Mouse (Mus musculus) liver, embryonic 14.5 days (tissue): Measurements from ENCODE around the gene Sarm1.

ENCODE experiments used
- CTCF ChIP-seq: IDR thresholded peaks from 2 replicates; pipeline ENCODE4 v1.5.1; 2016; ENCODE audit warnings: antibody characterized with exemption, low read depth, control low read depth
- EP300 ChIP-seq: IDR thresholded peaks from 2 replicates; pipeline ENCODE4 v1.6.1; 2016; ENCODE audit warnings: antibody characterized with exemption, low read depth

DNA sequence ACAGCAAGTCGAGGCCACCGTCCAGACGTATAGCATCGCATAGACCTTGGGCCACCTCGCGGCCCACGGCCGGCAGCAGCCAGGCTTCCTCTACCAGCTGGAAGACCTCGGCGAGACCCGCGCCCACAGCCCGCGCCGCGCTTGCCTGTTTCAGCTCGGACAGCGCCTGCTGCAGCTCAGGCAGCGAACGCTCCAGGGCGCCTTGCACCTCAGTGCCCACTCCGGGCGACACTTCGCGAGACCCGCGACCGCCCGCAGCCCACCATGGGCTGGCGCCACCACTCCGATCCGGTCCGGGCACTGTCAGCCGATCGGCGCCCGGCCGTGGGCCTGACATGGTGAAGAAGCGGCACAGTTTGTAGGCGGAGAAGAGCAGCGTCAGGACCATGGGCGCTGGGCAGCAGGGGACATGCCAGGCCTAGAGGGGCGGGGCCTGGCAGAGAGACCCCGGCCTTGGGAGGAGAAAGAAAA lies 448 bp downstream of the Sarm1 start:
- no peak for TF ChIP-seq CTCF
- TF ChIP-seq EP300 = no peak
